Mouse (Mus musculus) MEL (cell line): ENCODE data around the gene Arhgef17. TPM values are rescaled to one million over a fixed set of nuclear protein-coding genes. Genes with fewer than 3 reads are reported as not detected.

ENCODE experiments used
- DNase-seq: peaks from one replicate; pipeline ENCODE4 v3.0.0; 2011; ENCODE audit warnings: low read depth, low spot score
- H3K27ac ChIP-seq: 2 replicates; pipeline ENCODE4 v1.5.1; 2012; ENCODE audit warnings: low read depth, mild to moderate bottlenecking, control low read depth, low read length, moderate library complexity; ENCODE audit not compliant: control insufficient read depth
- H3K27me3 ChIP-seq, 2 experiments: fragments of 150-350 bp in 1 of 2; sonication (generic) in 1 of 2; 2 replicates each; pipeline ENCODE4 v1.6.1; 2012; ENCODE audit warnings: low read length in 2 of 2, mild to moderate bottlenecking in 2 of 2, improper control_type of control experiment in 1 of 2, moderate library complexity in 1 of 2; ENCODE audit not compliant: insufficient read depth in 2 of 2, control insufficient read depth in 1 of 2
- H3K36me3 ChIP-seq, 2 experiments: 2 replicates each; pipeline ENCODE4 v1.6.1; 2012 to 2014; ENCODE audit warnings: low read length in 2 of 2, improper control_type of control experiment in 1 of 2, inconsistent platforms in 1 of 2, mild to moderate bottlenecking in 1 of 2; ENCODE audit not compliant: insufficient read depth in 2 of 2, control insufficient read depth in 1 of 2
- H3K4me1 ChIP-seq, 2 experiments: fragments of 150-350 bp in 1 of 2; sonication (generic) in 1 of 2; 2 replicates each; pipeline ENCODE4 v1.6.1; 2012; ENCODE audit warnings: low read length in 2 of 2, improper control_type of control experiment in 1 of 2, mild to moderate bottlenecking in 1 of 2; ENCODE audit not compliant: insufficient read depth in 2 of 2, control insufficient read depth in 1 of 2
- H3K4me3 ChIP-seq, 2 experiments: fragments of 150-350 bp in 1 of 2; sonication (generic) in 1 of 2; 2 replicates each; pipeline ENCODE4 v1.5.1; 2012; ENCODE audit warnings: low read depth in 2 of 2, low read length in 2 of 2, mild to moderate bottlenecking in 2 of 2, moderate library complexity in 2 of 2, control low read depth in 1 of 2, improper control_type of control experiment in 1 of 2; ENCODE audit not compliant: control insufficient read depth in 1 of 2, insufficient read depth in 1 of 2
- H3K79me2 ChIP-seq: 2 replicates; pipeline ENCODE4 v1.6.1; 2012; ENCODE audit warnings: mild to moderate bottlenecking, low read length, moderate library complexity; ENCODE audit not compliant: control insufficient read depth, poor library complexity, insufficient read depth
- H3K9ac ChIP-seq: 2 replicates; pipeline ENCODE4 v1.6.1; 2012; ENCODE audit warnings: low read depth, mild to moderate bottlenecking, control low read depth, low read length, moderate library complexity; ENCODE audit not compliant: control insufficient read depth, poor library complexity, severe bottlenecking
- H3K9me3 ChIP-seq: fragments of 150-350 bp; sonication (generic); replicated peaks from 2 replicates; pipeline ENCODE4 v1.6.1; 2012; ENCODE audit warnings: mild to moderate bottlenecking, low read length, improper control_type of control experiment, moderate library complexity; ENCODE audit not compliant: insufficient read depth
- BHLHE40 ChIP-seq: IDR thresholded peaks from 2 replicates; pipeline ENCODE4 v1.6.1; 2012; ENCODE audit warnings: low read depth, mild to moderate bottlenecking, inconsistent platforms, low read length, improper control_type of control experiment, borderline replicate concordance
- CHD1 ChIP-seq: IDR thresholded peaks from 2 replicates; pipeline ENCODE4 v1.6.1; 2012; ENCODE audit warnings: low read depth, mild to moderate bottlenecking, inconsistent platforms, low read length, improper control_type of control experiment
- CHD2 ChIP-seq: IDR thresholded peaks from 2 replicates; pipeline ENCODE4 v1.6.1; 2011; ENCODE audit warnings: low read length, improper control_type of control experiment
- ELF1 ChIP-seq: IDR thresholded peaks from 2 replicates; pipeline ENCODE4 v1.6.1; 2014; ENCODE audit warnings: low read depth, mild to moderate bottlenecking, inconsistent platforms, low read length, improper control_type of control experiment, moderate library complexity
- EP300 ChIP-seq, 2 experiments: IDR thresholded peaks; 2 replicates each; pipeline ENCODE4 v1.6.1; 2011; ENCODE audit warnings: improper control_type of control experiment in 2 of 2, low read length in 2 of 2, low read depth in 1 of 2, mild to moderate bottlenecking in 1 of 2
- ETS1 ChIP-seq: IDR thresholded peaks from 2 replicates; pipeline ENCODE4 v1.6.1; 2012; ENCODE audit warnings: low read depth, mild to moderate bottlenecking, inconsistent platforms, low read length, improper control_type of control experiment, moderate library complexity
- JUND ChIP-seq: IDR thresholded peaks from 2 replicates; pipeline ENCODE4 v1.6.1; 2011; ENCODE audit warnings: low read depth, mild to moderate bottlenecking, improper control_type of control experiment, low read length
- MAX ChIP-seq: IDR thresholded peaks from 2 replicates; pipeline ENCODE4 v1.6.1; 2011; ENCODE audit warnings: low read length, improper control_type of control experiment
- MAZ ChIP-seq: IDR thresholded peaks from 2 replicates; pipeline ENCODE4 v1.6.1; 2012; ENCODE audit warnings: low read depth, mild to moderate bottlenecking, inconsistent platforms, low read length, improper control_type of control experiment
- MYB ChIP-seq: IDR thresholded peaks from 2 replicates; pipeline ENCODE4 v1.6.1; 2011; ENCODE audit warnings: mild to moderate bottlenecking, low read depth, low read length, improper control_type of control experiment
- NELFE ChIP-seq: IDR thresholded peaks from 2 replicates; pipeline ENCODE4 v1.6.1; 2011; ENCODE audit warnings: low read depth, low read length, improper control_type of control experiment
- NRF1 ChIP-seq: IDR thresholded peaks from 2 replicates; pipeline ENCODE4 v1.6.1; 2014; ENCODE audit warnings: low read depth, mild to moderate bottlenecking, inconsistent platforms, low read length, improper control_type of control experiment, moderate library complexity; ENCODE audit not compliant: poor library complexity, insufficient read depth, severe bottlenecking
- POLR2A ChIP-seq, 2 experiments: IDR thresholded peaks; 2 replicates each; pipeline ENCODE4 v1.6.1; 2011 to 2012; ENCODE audit warnings: low read length in 2 of 2, mild to moderate bottlenecking in 2 of 2, control low read depth in 1 of 2, improper control_type of control experiment in 1 of 2, low read depth in 1 of 2, moderate library complexity in 1 of 2; ENCODE audit not compliant: control insufficient read depth in 1 of 2, insufficient read depth in 1 of 2, poor library complexity in 1 of 2
- POLR2AphosphoS5 ChIP-seq: IDR thresholded peaks from 2 replicates; pipeline ENCODE4 v1.6.1; 2012; ENCODE audit warnings: low read depth, borderline replicate concordance, mild to moderate bottlenecking, inconsistent platforms, low read length, moderate library complexity, mixed read lengths
- RAD21 ChIP-seq: IDR thresholded peaks from 2 replicates; pipeline ENCODE4 v1.6.1; 2011; ENCODE audit warnings: mild to moderate bottlenecking, low read depth, low read length, improper control_type of control experiment
- RCOR1 ChIP-seq: IDR thresholded peaks from 2 replicates; pipeline ENCODE4 v1.6.1; 2012; ENCODE audit warnings: low read depth, mild to moderate bottlenecking, inconsistent platforms, low read length, improper control_type of control experiment
- SMC3 ChIP-seq: IDR thresholded peaks from 2 replicates; pipeline ENCODE4 v1.6.1; 2011; ENCODE audit warnings: low read depth, low read length, improper control_type of control experiment
- TCF12 ChIP-seq: IDR thresholded peaks from 2 replicates; pipeline ENCODE4 v1.6.1; 2014; ENCODE audit warnings: low read depth, mild to moderate bottlenecking, inconsistent platforms, low read length, improper control_type of control experiment, moderate library complexity
- UBTF ChIP-seq: IDR thresholded peaks from 2 replicates; pipeline ENCODE4 v1.6.1; 2012; ENCODE audit warnings: low read depth, mild to moderate bottlenecking, inconsistent platforms, low read length, improper control_type of control experiment, moderate library complexity, borderline replicate concordance; ENCODE audit not compliant: insufficient read depth
- USF1 ChIP-seq: IDR thresholded peaks from 2 replicates; pipeline ENCODE4 v1.6.1; 2014; ENCODE audit warnings: low read depth, mild to moderate bottlenecking, inconsistent platforms, low read length, improper control_type of control experiment, moderate library complexity
- USF2 ChIP-seq, 2 experiments: IDR thresholded peaks; 2 replicates each; pipeline ENCODE4 v1.6.1; 2011 to 2012; ENCODE audit warnings: improper control_type of control experiment in 2 of 2, low read length in 2 of 2, borderline replicate concordance in 1 of 2, inconsistent platforms in 1 of 2, low read depth in 1 of 2, mild to moderate bottlenecking in 1 of 2; ENCODE audit not compliant: insufficient read depth in 1 of 2
- ZC3H11A ChIP-seq: IDR thresholded peaks from 2 replicates; pipeline ENCODE4 v1.6.1; 2012; ENCODE audit warnings: low read depth, mild to moderate bottlenecking, inconsistent platforms, low read length, improper control_type of control experiment
- ZNF384 ChIP-seq: IDR thresholded peaks from 2 replicates; pipeline ENCODE4 v1.6.1; 2012; ENCODE audit warnings: low read depth, mild to moderate bottlenecking, inconsistent platforms, low read length, improper control_type of control experiment
- polyA plus RNA-seq, 2 experiments: library from polyadenylated mRNA; stranded (reverse) in 1 of 2; unstranded in 1 of 2; fragments of >175 nt in 1 of 2; fragments of >200 nt in 1 of 2; gene quantifications; 2 replicates each; pipeline versions ENCODE4 v1.2.1 to v1.2.4; 2012; ENCODE audit warnings: low replicate concordance in 2 of 2, low read depth in 1 of 2; ENCODE audit not compliant: insufficient read length in 2 of 2, insufficient read depth in 1 of 2, missing spikeins in 1 of 2
- total RNA-seq: library from RNA; depleted of rRNA; stranded (reverse); fragments of 300-350 nt; gene quantifications from 2 replicates; pipeline ENCODE4 v1.2.3, GENCODE M21; 2012

Gene Arhgef17
- total and polyA plus RNA-seq, 3 experiments: under 0.01 TPM; not detected in 2

GRCm38 (mm10) chr7:100894833-100895226, 37.1 kb downstream of the Arhgef17 start:
- TF ChIP-seq ETS1 (no peak), USF2 (IDR thresholded peaks at IDR 0.05; ENCODE audit: borderline replicate concordance in 1 of 2, insufficient read depth in 1 of 2, low read depth in 1 of 2, low read length in 2 of 2) (no peak), CHD1 (no peak), CHD2 (no peak), POLR2A (IDR thresholded peaks at IDR 0.05; ENCODE audit: control insufficient read depth in 1 of 2, insufficient read depth in 1 of 2, low read depth in 1 of 2, low read length in 2 of 2, poor library complexity in 1 of 2) (no peak), ELF1 (no peak), RAD21 (no peak), NRF1 (no peak), POLR2AphosphoS5 (no peak), MAZ (no peak), UBTF (no peak), EP300 (IDR thresholded peaks at IDR 0.05; ENCODE audit: low read depth in 1 of 2, low read length in 2 of 2) (no peak), ZNF384 (no peak)
- no peaks in the 10 kb centered on the region for H3K27me3 ChIP-seq
- H3K4me3 ChIP-seq: no peak overlapping the region
- no peaks in the 10 kb centered on the region for H3K36me3 ChIP-seq
- no peaks in the 10 kb centered on the region for H3K4me1 ChIP-seq
- H3K79me2 ChIP-seq: no peaks in the 10 kb centered on the region
- no peak for DNase-seq
- no peak overlapping the region for H3K9ac ChIP-seq
- no peak overlapping the region for H3K27ac ChIP-seq
- no peaks in the 10 kb centered on the region for H3K9me3 ChIP-seq

GRCm38 (mm10) chr7:100894057-100894832, 37.7 kb downstream of the Arhgef17 start:
- H3K9me3 ChIP-seq: no peaks in the 10 kb centered on the region
- H3K36me3 ChIP-seq: no peaks in the 10 kb centered on the region
- H3K27me3 ChIP-seq: no peaks in the 10 kb centered on the region
- H3K79me2 ChIP-seq: no peaks in the 10 kb centered on the region
- no peak overlapping the region for H3K27ac ChIP-seq
- no peak overlapping the region for H3K9ac ChIP-seq
- no peak for TF ChIP-seq SMC3
- TF ChIP-seq USF2 (IDR thresholded peaks at IDR 0.05; ENCODE audit: borderline replicate concordance in 1 of 2, insufficient read depth in 1 of 2, low read depth in 1 of 2, low read length in 2 of 2): no peak
- no peak for TF ChIP-seq BHLHE40
- no peak for TF ChIP-seq JUND
- TF ChIP-seq MAX: no peak
- TF ChIP-seq POLR2A (IDR thresholded peaks at IDR 0.05; ENCODE audit: control insufficient read depth in 1 of 2, insufficient read depth in 1 of 2, low read depth in 1 of 2, low read length in 2 of 2, poor library complexity in 1 of 2): no peak
- no peak for TF ChIP-seq USF1
- TF ChIP-seq ETS1: no peak
- no peak for TF ChIP-seq NELFE
- TF ChIP-seq TCF12: no peak
- TF ChIP-seq RAD21: no peak
- TF ChIP-seq ZC3H11A: no peak
- no peak for TF ChIP-seq ZNF384
- TF ChIP-seq MAZ: no peak
- TF ChIP-seq RCOR1: no peak
- no peak for TF ChIP-seq MYB
- DNase-seq: no peak
- H3K4me1 ChIP-seq: no peaks in the 10 kb centered on the region
- H3K4me3 ChIP-seq: no peak overlapping the region
